Mouse (Mus musculus) retina, postnatal 7 days (tissue): ENCODE data around the gene Btbd35f22.
"Not testable (repeated sequence)": the region's sequence is repeated elsewhere in the genome, so short reads cannot be mapped to it uniquely, and the experiment has no call there.

Experiments
- DNase-seq: peaks from one replicate; pipeline ENCODE4 v3.0.0-alpha.2; 2012; ENCODE audit warnings: low read depth, low spot score

Gene Btbd35f22

GRCm38 (mm10) chrX:32047529-32047928, at the start of gene Btbd35f22:
Gene Btbd35f22, plus strand, starts transcription at chrX:32047829.
- DNase-seq: not testable (repeated sequence)
